Mouse (Mus musculus) midbrain, embryonic 13.5 days (tissue): ENCODE results near the gene Skp2. TPM values are rescaled to one million over a fixed set of nuclear protein-coding genes. Genes with fewer than 3 reads are reported as not detected.

Experiments
- ATAC-seq: fragments of 200-750 bp; cut with Nextera tagmentation; 2 replicates; pipeline ENCODE4 v1.8.0; 2017; ENCODE audit warnings: mild to moderate bottlenecking, moderate TSS enrichment, moderate library complexity
- H3K27ac ChIP-seq: fragments of 300-500 bp; sonication (generic); 2 replicates; pipeline ENCODE4 v1.5.1; 2015; ENCODE audit warnings: inconsistent platforms, mild to moderate bottlenecking, moderate library complexity
- H3K27me3 ChIP-seq: fragments of 300-500 bp; sonication (generic); 2 replicates; pipeline ENCODE4 v1.6.1; 2015; ENCODE audit warnings: mild to moderate bottlenecking, inconsistent platforms
- H3K36me3 ChIP-seq: fragments of 300-500 bp; sonication (generic); 2 replicates; pipeline ENCODE4 v1.6.1; 2015; ENCODE audit warnings: mild to moderate bottlenecking, inconsistent platforms
- H3K4me1 ChIP-seq: fragments of 300-500 bp; sonication (generic); replicated peaks from 2 replicates; pipeline ENCODE4 v1.6.1; 2015; ENCODE audit warnings: inconsistent platforms
- H3K4me2 ChIP-seq: fragments of 300-500 bp; sonication (generic); replicated peaks from 2 replicates; pipeline ENCODE4 v1.6.1; 2015; ENCODE audit warnings: moderate library complexity, mild to moderate bottlenecking, inconsistent platforms
- H3K4me3 ChIP-seq: fragments of 300-500 bp; sonication (generic); replicated peaks from 2 replicates; pipeline ENCODE4 v1.5.1; 2015; ENCODE audit warnings: mild to moderate bottlenecking, inconsistent platforms
- H3K9ac ChIP-seq: fragments of 300-500 bp; sonication (generic); replicated peaks from 2 replicates; pipeline ENCODE4 v1.6.1; 2015; ENCODE audit warnings: mild to moderate bottlenecking, inconsistent platforms
- H3K9me3 ChIP-seq: fragments of 300-500 bp; sonication (generic); 2 replicates; pipeline ENCODE4 v1.6.1; 2016; ENCODE audit warnings: mild to moderate bottlenecking, inconsistent platforms
- WGBS: fragments of 180-500 bp; shearing (Covaris S2); methylation state at CpG from one replicate; pipeline ENCODE4 v1.1.7; 2015; 5-methylcytosine and 5-hydroxymethylcytosine counted together
- polyA plus RNA-seq: library from polyadenylated mRNA; unstranded; fragments of >200 nt; fragmentation: Nextera tagmentation; extraction: Ambion mirVana; gene quantifications from 2 replicates; pipeline ENCODE4 v1.2.1, GENCODE M21; 2015

The Skp2 gene
- polyA plus RNA-seq, 1 experiment from 2014 or later, result 37.3 TPM

DNA sequence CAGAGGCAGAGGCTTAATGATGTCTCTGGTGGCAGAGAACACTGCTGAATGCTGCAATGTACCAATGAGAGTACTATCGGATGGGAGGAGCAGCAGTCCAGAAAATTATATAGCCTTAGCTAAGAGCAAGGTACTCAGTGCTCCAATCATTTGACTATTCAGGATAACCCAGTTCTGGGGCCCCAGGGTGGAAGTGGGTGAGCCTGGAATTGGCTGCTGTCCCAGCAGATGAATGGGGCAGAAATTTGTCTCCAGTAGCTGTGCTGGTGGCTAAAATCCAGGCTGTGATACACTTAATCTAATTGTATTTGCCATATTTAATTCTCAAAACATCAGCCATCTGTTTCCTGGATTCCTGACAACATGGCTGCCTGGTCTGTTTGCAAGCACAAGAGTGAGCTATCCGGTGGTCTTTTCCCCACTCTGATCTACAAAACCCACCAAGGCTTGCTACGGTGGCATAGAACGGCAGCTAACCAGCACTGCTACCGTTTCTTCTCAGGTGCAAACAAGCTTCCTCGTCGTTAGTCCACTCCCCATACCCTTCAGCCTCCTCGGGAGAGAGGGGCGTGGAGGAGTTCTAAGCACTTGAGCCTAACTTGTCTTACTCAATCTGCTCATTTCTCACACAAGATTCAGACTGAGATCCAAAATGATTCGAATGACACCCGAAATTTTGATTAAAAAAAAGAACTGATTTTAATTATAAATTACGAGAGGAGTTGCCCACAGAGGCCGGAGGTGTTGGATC, 22.4 kb downstream of the Skp2 start:
- Histone ChIP-seq H3K9me3 (no peaks in the 10 kb centered on the region), H3K4me1 (peaks cover 9% of the 10 kb centered on the region), H3K4me3 (no peak overlapping the region), H3K36me3 (peaks cover 69% of the 10 kb centered on the region), H3K4me2 (no peak overlapping the region), H3K27ac (no peak overlapping the region), H3K27me3 (no peaks in the 10 kb centered on the region), H3K9ac (no peak overlapping the region)
- no peak for ATAC-seq
- 91% methylated on average over 13 of the region's 13 CpGs for WGBS

DNA sequence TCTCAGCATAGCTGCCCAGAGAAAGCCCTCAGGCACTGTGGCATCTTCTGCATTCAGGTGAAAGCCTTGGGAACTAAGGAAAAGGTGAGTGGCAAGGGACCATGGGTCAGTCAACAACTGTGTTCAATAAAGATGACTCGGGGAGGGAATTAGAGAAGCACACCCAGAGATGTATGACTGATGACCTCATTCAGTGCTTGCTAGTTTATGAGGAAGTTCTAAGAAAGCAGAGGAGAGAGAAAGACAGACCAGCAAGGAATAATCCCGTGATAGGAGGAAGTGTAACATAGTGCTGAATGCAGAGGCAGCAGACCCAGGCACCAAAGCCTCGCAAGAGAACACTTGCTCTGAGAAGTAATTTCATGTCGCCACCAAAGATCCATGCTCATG, 23.7 kb downstream of the Skp2 start:
- Histone ChIP-seq H3K27ac (no peak overlapping the region), H3K4me2 (no peak overlapping the region), H3K9ac (no peak overlapping the region), H3K27me3 (no peaks in the 10 kb centered on the region), H3K4me1 (peaks cover 9% of the 10 kb centered on the region), H3K4me3 (no peak overlapping the region), H3K9me3 (no peaks in the 10 kb centered on the region), H3K36me3 (peaks cover 69% of the 10 kb centered on the region)
- ATAC-seq, result peak; percentile 15; the same call in 1 of the 2 replicates
- WGBS, result 87% methylated on average over 4 of the region's 4 CpGs

DNA sequence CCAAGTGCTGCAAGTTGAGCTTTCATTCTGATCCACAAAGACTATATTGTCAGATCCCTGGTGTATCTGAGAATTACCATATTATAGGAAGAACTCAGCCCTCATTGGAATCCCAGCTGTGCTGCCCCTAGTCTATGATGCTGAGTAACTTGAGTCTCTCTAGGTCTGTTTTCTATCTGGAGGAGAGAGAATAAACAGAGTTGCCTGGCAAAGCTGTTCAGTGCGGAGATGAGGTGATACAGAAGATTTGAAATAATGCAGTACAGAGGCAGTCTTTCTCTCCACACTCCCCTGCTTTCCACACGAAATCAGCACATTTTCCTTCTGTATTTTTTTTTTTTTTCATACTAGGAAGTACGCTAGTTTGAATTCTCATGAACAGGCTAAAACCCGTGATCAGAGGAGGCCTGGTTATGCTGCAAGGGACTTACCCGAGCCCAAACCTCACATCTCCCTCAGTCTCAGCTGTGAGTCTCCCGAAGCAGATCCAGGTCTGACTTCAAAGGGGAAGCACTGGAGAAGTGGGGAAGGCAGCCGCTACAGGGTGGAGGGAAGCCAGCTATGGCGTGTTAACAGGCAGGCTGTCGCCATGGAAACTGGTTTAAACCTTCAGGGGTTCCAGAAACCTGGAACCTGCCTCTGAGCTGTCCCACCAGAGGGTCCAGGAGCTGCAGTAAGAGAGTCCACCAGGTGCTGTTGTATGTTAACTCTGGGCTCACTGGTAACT, 24.3 kb downstream of the Skp2 start:
- H3K9ac ChIP-seq, result no peak overlapping the region
- H3K9me3 ChIP-seq, result no peaks in the 10 kb centered on the region
- WGBS, result 79% methylated on average over 9 of the region's 9 CpGs
- H3K4me2 ChIP-seq, result no peak overlapping the region
- no peak overlapping the region for H3K4me3 ChIP-seq
- peaks cover 9% of the 10 kb centered on the region for H3K4me1 ChIP-seq
- H3K27me3 ChIP-seq, result no peaks in the 10 kb centered on the region
- no peak overlapping the region for H3K27ac ChIP-seq
- H3K36me3 ChIP-seq, result peaks cover 66% of the 10 kb centered on the region
- ATAC-seq, result peak; percentile 29; the same call in 1 of the 2 replicates

DNA sequence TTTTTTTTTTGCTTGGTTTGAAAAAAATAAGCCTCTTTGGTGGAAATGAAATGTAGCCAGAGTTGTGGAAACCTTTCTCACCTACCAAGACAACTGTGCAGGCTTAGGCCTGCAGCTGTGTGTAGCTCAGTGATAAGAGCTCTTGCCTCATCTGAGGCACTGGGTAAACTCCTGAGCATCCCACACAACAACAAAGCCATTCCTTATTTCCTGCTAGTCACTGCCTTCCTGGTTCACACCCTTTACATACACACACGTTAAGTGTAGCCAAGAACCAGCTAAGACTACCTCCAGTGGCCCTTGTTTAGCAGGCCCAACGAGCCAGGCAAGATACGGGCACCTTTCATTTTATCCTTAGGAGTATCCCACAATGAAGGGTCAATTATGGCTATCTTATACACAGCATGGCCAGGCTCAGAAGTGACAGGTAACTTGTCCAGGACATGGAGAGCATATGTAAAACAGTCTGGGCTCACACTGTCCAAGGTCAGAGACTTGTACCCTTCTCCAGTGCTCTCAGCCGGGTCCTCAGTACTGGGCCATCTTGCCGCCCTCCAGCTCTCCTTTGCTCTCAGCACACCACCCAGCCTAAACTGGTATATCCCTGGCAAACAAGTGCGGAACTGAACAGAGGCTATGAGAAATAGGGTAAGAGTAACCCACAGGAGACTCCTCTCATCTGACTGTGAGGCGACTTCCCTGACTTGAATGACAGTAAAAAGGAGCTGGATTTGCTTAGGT, 28.0 kb downstream of the Skp2 start:
- Histone ChIP-seq H3K9ac (no peak overlapping the region), H3K4me1 (peaks cover 5% of the 10 kb centered on the region; the same call in 1 of the 2 replicates), H3K4me3 (no peak overlapping the region), H3K4me2 (no peak overlapping the region), H3K27ac (no peak overlapping the region), H3K27me3 (no peaks in the 10 kb centered on the region), H3K9me3 (no peaks in the 10 kb centered on the region), H3K36me3 (peaks cover 79% of the 10 kb centered on the region)
- WGBS, result 92% methylated on average over 7 of the region's 7 CpGs
- 0 out of 2 replicates have a peak, but pooled peaks have one; percentile 27 for ATAC-seq

DNA sequence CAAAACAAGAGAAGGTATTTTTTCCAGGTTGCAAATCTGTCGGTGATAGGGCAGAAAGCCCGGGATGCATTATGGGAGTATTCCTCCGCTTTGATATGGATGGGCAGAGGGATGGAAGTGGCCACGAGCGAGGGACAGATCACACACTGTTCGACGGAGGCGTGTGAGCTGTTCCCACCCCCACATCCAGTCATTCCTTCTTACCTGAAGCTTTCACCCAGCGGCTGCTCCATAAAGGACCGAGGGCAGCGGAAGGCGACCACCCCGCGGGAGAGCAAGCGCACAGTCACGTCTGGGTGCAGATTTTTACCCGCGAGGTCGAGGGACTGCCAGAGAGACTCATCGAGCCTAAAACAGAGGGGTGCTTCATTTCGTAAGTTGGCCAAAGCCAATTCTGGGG, 30.4 kb downstream of the Skp2 start:
- Histone ChIP-seq H3K9me3 (no peaks in the 10 kb centered on the region), H3K4me1 (no peaks in the 10 kb centered on the region), H3K4me3 (no peak overlapping the region), H3K9ac (no peak overlapping the region), H3K27me3 (no peaks in the 10 kb centered on the region), H3K27ac (no peak overlapping the region), H3K36me3 (peaks cover 76% of the 10 kb centered on the region), H3K4me2 (no peak overlapping the region)
- WGBS, result 94% methylated on average over 21 of the region's 21 CpGs
- no peak for ATAC-seq

DNA sequence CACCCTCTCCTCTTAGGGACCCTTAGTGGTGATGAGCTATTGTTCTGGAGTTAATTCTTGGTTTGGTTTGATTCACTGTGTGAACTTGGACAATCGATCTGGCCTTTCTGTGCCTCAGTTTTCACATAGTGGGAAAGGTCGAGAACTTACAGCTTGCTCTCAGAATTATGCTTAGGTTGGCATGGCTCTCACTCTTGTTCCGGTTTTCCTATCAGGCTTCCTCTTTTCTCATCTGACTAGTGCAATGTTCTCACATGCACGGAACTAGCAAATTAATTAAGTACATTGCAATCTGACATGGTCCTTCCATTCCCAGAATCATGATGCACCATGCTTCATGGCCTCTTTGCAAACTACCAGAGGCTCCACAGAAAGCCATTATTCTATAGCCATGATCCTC, 32.2 kb downstream of the Skp2 start:
- Histone ChIP-seq H3K4me2 (no peak overlapping the region), H3K4me1 (no peaks in the 10 kb centered on the region), H3K9me3 (no peaks in the 10 kb centered on the region), H3K4me3 (no peak overlapping the region), H3K27ac (no peak overlapping the region), H3K9ac (no peak overlapping the region), H3K27me3 (no peaks in the 10 kb centered on the region), H3K36me3 (peaks cover 72% of the 10 kb centered on the region)
- no peak for ATAC-seq
- whole genome bisulfite sequencing, result 96% methylated on average over 4 of the region's 4 CpGs

GRCm38 (mm10) chr15:9120081-9120480, 35.1 kb downstream of the Skp2 start:
- H3K4me1 ChIP-seq, result no peaks in the 10 kb centered on the region
- H3K9me3 ChIP-seq, result no peaks in the 10 kb centered on the region
- H3K27me3 ChIP-seq, result no peaks in the 10 kb centered on the region
- H3K27ac ChIP-seq, result peak overlapping the region; percentile 54; the same call in 1 of the 2 replicates
- 94% methylated on average over 2 of the region's 2 CpGs for WGBS
- H3K36me3 ChIP-seq, result peaks cover 83% of the 10 kb centered on the region
- ATAC-seq, result peak; percentile 77
- no peak overlapping the region for H3K4me3 ChIP-seq
- no peak overlapping the region for H3K4me2 ChIP-seq
- no peak overlapping the region for H3K9ac ChIP-seq

- Histone ChIP-seq H3K4me1 (no peaks in the 10 kb centered on the region), H3K36me3 (peaks cover 83% of the 10 kb centered on the region), H3K27me3 (no peaks in the 10 kb centered on the region), H3K9ac (no peak overlapping the region), H3K4me3 (no peak overlapping the region), H3K27ac (no peak overlapping the region), H3K4me2 (no peak overlapping the region), H3K9me3 (no peaks in the 10 kb centered on the region)
- no peak for ATAC-seq
- WGBS, result 94% methylated on average over 4 of the region's 4 CpGs
These were observed 36.4 kb downstream of the Skp2 start for GRCm38 (mm10) chr15:9118852-9119251.

DNA sequence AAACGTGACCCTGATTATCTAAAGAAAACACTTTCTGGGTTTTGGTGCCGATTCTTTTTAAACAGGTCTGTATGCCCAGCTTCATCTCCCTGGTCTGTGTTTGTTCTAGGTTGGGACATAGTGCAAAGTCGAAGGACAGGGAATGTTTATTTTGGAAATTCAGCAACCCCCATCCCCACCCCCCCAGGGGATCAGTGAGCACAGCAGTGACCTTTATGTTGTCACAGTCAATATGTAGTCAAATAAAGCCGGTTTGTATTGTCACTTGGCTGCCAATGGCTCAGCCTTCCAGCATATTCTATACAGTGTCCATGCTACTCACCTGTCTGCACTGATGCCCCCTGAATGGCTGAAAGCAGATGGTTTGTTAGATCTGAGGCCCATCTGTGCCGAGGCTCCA, 40.6 kb downstream of the Skp2 start:
- Histone ChIP-seq H3K9ac (no peak overlapping the region), H3K4me2 (no peak overlapping the region), H3K27ac (no peak overlapping the region), H3K4me1 (no peaks in the 10 kb centered on the region), H3K27me3 (no peaks in the 10 kb centered on the region), H3K4me3 (no peak overlapping the region), H3K36me3 (peaks cover 74% of the 10 kb centered on the region), H3K9me3 (no peaks in the 10 kb centered on the region)
- 0 out of 2 replicates have a peak, but pooled peaks have one; percentile 24 for ATAC-seq
- WGBS, result 83% methylated on average over 5 of the region's 5 CpGs

DNA sequence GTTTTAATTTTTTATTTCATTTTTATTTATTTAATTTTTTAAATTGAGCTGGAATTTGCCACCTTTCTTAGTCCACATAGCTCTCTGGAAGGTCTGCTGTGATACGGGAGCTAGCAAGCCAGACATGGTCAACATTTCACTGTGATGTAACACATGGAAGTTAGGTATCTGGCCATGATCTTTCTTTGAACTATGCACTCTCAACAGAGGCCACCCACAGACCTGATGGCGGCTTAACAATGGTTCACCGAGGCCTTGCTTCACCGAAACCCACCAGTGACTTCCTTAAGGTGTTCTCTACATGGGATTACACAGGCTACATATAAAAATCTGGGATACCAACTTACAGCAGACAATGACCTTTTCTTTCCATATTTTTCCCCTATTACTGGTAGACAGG, 41.1 kb downstream of the Skp2 start:
- Histone ChIP-seq H3K4me1 (no peaks in the 10 kb centered on the region), H3K27me3 (no peaks in the 10 kb centered on the region), H3K4me2 (no peak overlapping the region), H3K9ac (no peak overlapping the region), H3K9me3 (no peaks in the 10 kb centered on the region), H3K36me3 (peaks cover 73% of the 10 kb centered on the region), H3K27ac (no peak overlapping the region), H3K4me3 (no peak overlapping the region)
- no peak for ATAC-seq
- 85% methylated on average over 4 of the region's 4 CpGs for WGBS

DNA sequence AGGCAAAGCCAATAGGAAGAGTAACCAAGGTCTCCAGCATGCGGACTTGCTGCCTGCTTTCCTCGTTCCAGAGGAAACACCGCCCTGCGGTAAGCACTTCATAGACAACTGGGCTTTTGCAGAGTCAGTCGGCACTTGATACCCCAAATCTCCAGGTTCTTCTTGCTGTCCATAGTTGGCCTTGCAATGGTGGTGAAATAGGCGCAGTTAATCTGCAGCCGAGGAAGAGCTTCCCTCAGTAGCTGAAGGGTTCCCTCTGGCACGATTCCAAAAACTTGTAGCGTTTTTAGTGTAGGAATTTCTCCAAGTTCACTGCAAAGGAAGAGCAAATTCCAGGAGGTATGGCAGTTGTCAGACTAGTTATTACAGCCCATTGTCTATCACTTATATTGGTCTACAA, 41.7 kb downstream of the Skp2 start:
- Histone ChIP-seq H3K9me3 (no peaks in the 10 kb centered on the region), H3K27me3 (no peaks in the 10 kb centered on the region), H3K27ac (no peak overlapping the region), H3K4me3 (no peak overlapping the region), H3K9ac (no peak overlapping the region), H3K4me2 (no peak overlapping the region), H3K36me3 (peaks cover 67% of the 10 kb centered on the region), H3K4me1 (no peaks in the 10 kb centered on the region)
- no peak for ATAC-seq
- 89% methylated on average over 9 of the region's 9 CpGs for WGBS

- no peaks in the 10 kb centered on the region for H3K4me1 ChIP-seq
- H3K36me3 ChIP-seq, result peaks cover 59% of the 10 kb centered on the region
- no peak overlapping the region for H3K4me2 ChIP-seq
- no peaks in the 10 kb centered on the region for H3K9me3 ChIP-seq
- ATAC-seq, result no peak
- no peak overlapping the region for H3K9ac ChIP-seq
- WGBS, result 87% methylated on average over 3 of the region's 3 CpGs
- H3K27ac ChIP-seq, result no peak overlapping the region
- no peaks in the 10 kb centered on the region for H3K27me3 ChIP-seq
- H3K4me3 ChIP-seq, result no peak overlapping the region
These were observed 43.6 kb downstream of the Skp2 start for GRCm38 (mm10) chr15:9111648-9112047.
